Comparison of ENCODE assay signal across 10 mouse cellular contexts in the genomic region with DNA sequence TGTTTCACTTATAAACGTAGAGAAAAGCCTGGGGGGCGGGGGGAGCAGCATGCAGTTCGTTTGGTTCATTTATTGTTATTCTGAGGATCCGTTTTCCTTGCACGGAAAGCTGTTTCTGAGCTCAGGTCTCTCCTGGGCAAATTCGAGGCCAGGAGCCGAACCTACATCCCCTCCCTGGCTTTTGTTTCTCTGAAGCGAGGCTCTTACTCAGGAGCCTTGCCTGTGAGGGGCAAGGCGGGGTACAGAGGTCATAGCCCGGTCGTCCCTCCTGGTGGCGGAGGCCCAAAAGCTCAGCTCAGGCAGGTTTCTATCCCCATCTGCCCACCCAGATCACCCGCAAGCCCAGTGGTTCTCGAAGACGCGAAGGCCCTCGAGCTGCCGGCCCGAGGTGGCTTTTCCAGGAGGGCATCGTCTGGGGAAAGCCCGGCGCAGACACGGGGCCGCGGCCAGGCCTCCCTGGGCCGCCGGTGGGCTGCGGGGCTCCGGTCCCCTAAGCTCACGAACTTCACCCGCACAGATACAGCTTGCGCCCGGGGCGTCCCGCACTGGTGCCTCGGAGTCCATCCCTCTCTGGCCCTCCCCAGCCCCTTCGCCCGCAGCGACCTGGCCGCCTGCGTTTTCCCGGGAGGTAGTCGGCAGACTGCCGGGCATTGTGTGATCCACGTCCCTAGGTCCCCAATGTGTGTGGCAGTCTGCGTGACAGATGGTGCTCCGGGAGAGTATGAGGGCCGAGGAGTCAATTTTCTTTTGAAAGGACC. TPM values are rescaled to one million over a fixed set of nuclear protein-coding genes. Genes with fewer than 3 reads are reported as not detected.
A peak's percentile ranks its signal among the peaks of the same experiment; 100 is the strongest.
DNase-seq lines count a peak whose midpoint lies in the region; ATAC-seq and TF ChIP-seq lines count a peak whose summit lies in the region.
"Had no signal": no experiment of that assay in that cellular context is flagged by ENCODE, and none has a peak within 500 bp of the region (broad histone marks: within the 10 kb centered on the region; RNA-seq: fewer than 3 reads in every experiment).

No protein-coding gene starts in this region.

- no peak overlapping the region; the same call in 1 of the 2 replicates for H3K9ac ChIP-seq in ES-E14 (ENCODE audit: insufficient read depth, low read depth, low read length, poor library complexity, severe bottlenecking)
- H3K9ac ChIP-seq in hindbrain, embryonic 15.5 days: peak overlapping the region; percentile 83
- H3K9ac ChIP-seq in midbrain, embryonic 16.5 days (ENCODE audit: low read depth, low read length): peak overlapping the region; percentile 62

- peak overlapping the region; percentile 76 for H3K4me2 ChIP-seq in hindbrain, embryonic 15.5 days
- peak overlapping the region; percentile 78 for H3K4me2 ChIP-seq in midbrain, embryonic 16.5 days (ENCODE audit: low read length)

- no peaks in the 10 kb centered on the region for H3K9me3 ChIP-seq in heart, embryonic 10.5 days
- H3K9me3 ChIP-seq in ES-E14 (ENCODE audit: control insufficient read depth, insufficient read depth, low read depth, low read length): no peaks in the 10 kb centered on the region
- no peaks in the 10 kb centered on the region for H3K9me3 ChIP-seq in embryonic facial prominence, embryonic 10.5 days
- H3K9me3 ChIP-seq in hindbrain, embryonic 15.5 days: no peaks in the 10 kb centered on the region
- no peaks in the 10 kb centered on the region for H3K9me3 ChIP-seq in midbrain, embryonic 16.5 days (replicated peaks; ENCODE audit: control insufficient read depth, low read length, poor library complexity, severe bottlenecking)

- in situ Hi-C loops in ES-E14 (cut with MboI; ENCODE audit: low sequenced_read_pairs in 2 of 2, unreplicated experiment in 2 of 2): no loop called here

- intact Hi-C loops in heart, postnatal 25 days (cut with DNase I): no loop called here

- peaks cover 86% of the 10 kb centered on the region for H3K27me3 ChIP-seq in heart, embryonic 10.5 days (ENCODE audit: insufficient read depth, poor library complexity, severe bottlenecking)
- peaks cover 95% of the 10 kb centered on the region for H3K27me3 ChIP-seq in embryonic facial prominence, embryonic 10.5 days (replicated peaks; ENCODE audit: low read depth, poor library complexity, severe bottlenecking)
- peaks cover 4% of the 10 kb centered on the region for H3K27me3 ChIP-seq in hindbrain, embryonic 15.5 days
- peaks cover 5% of the 10 kb centered on the region for H3K27me3 ChIP-seq in midbrain, embryonic 16.5 days (ENCODE audit: control insufficient read depth, insufficient read depth, low read depth, low read length)

- peak; percentile 47 for ATAC-seq in hindbrain, embryonic 15.5 days (ENCODE audit: low FRiP score, low read depth)
- ATAC-seq in midbrain, embryonic 16.5 days: peak; percentile 25

- peak; percentile 74 for DNase-seq in heart, embryonic 10.5 days (ENCODE audit: low spot score)
- DNase-seq in heart, postnatal 25 days (ENCODE audit: low spot score): no peak
- no peak for DNase-seq in ES-E14 (ENCODE audit: low read depth, low spot score)
- no peak for DNase-seq in embryonic facial prominence, embryonic 10.5 days (ENCODE audit: low spot score)
- no peak for DNase-seq in natural killer cell, adult 2 months (ENCODE audit: low spot score in 2 of 2)
- no peak for DNase-seq in right cerebral cortex, postnatal 25 days

- H3K4me3 ChIP-seq in heart, embryonic 10.5 days: peak overlapping the region; percentile 61
- H3K4me3 ChIP-seq in ES-E14 (ENCODE audit: insufficient read depth in 1 of 2, low read depth in 1 of 2, low read length in 2 of 2, poor library complexity in 1 of 2, severe bottlenecking in 1 of 2): peak overlapping the region; percentile 33 to 41; a peak in 3 of 4 replicates
- peak overlapping the region; percentile 54 for H3K4me3 ChIP-seq in embryonic facial prominence, embryonic 10.5 days
- peak overlapping the region; percentile 60 for H3K4me3 ChIP-seq in hindbrain, embryonic 15.5 days
- H3K4me3 ChIP-seq in midbrain, embryonic 16.5 days (ENCODE audit: low read depth, low read length): peak overlapping the region; percentile 48

- H3K4me1 ChIP-seq in heart, embryonic 10.5 days: peaks cover 22% of the 10 kb centered on the region
- H3K4me1 ChIP-seq in ES-E14 (ENCODE audit: control insufficient read depth in 2 of 2, insufficient read depth in 2 of 2, low read length in 2 of 2, poor library complexity in 1 of 2): no peaks in the 10 kb centered on the region
- H3K4me1 ChIP-seq in embryonic facial prominence, embryonic 10.5 days: peaks cover 29% of the 10 kb centered on the region
- H3K4me1 ChIP-seq in hindbrain, embryonic 15.5 days (replicated peaks): peaks cover 28% of the 10 kb centered on the region
- peaks cover 4% of the 10 kb centered on the region; the same call in 1 of the 2 replicates for H3K4me1 ChIP-seq in midbrain, embryonic 16.5 days (ENCODE audit: control insufficient read depth, insufficient read depth, low read length)

- H3K36me3 ChIP-seq in heart, embryonic 10.5 days: no peaks in the 10 kb centered on the region
- H3K36me3 ChIP-seq in ES-E14 (ENCODE audit: control insufficient read depth, insufficient read depth, low read length, poor library complexity, severe bottlenecking): no peaks in the 10 kb centered on the region
- no peaks in the 10 kb centered on the region for H3K36me3 ChIP-seq in embryonic facial prominence, embryonic 10.5 days (replicated peaks)
- H3K36me3 ChIP-seq in hindbrain, embryonic 15.5 days: no peaks in the 10 kb centered on the region
- no peaks in the 10 kb centered on the region for H3K36me3 ChIP-seq in midbrain, embryonic 16.5 days (ENCODE audit: control insufficient read depth, insufficient read depth, low read length)

- under 1% methylated on average over 48 of the region's 48 CpGs for WGBS in heart, embryonic 10.5 days
- WGBS in embryonic facial prominence, embryonic 10.5 days: under 1% methylated on average over 48 of the region's 48 CpGs
- under 1% methylated on average over 47 of the region's 48 CpGs for WGBS in hindbrain, embryonic 15.5 days
- WGBS in midbrain, embryonic 16.5 days: under 1% methylated on average over 48 of the region's 48 CpGs

- peak overlapping the region; percentile 65; the same call in 1 of the 2 replicates for H3K27ac ChIP-seq in heart, embryonic 10.5 days
- H3K27ac ChIP-seq in ES-E14 (ENCODE audit: insufficient read depth, low read depth, low read length, poor library complexity, severe bottlenecking): no peak overlapping the region
- peak overlapping the region; percentile 72 for H3K27ac ChIP-seq in embryonic facial prominence, embryonic 10.5 days (replicated peaks)
- H3K27ac ChIP-seq in hindbrain, embryonic 15.5 days (replicated peaks): peak overlapping the region; percentile 96
- peak overlapping the region; percentile 93 for H3K27ac ChIP-seq in midbrain, embryonic 16.5 days (ENCODE audit: low read length)

TF ChIP-seq in ES-E14, 5 proteins besides CTCF, POLR2A, EP300 and RAD21:
- TF ChIP-seq CHD2 (IDR thresholded peaks at IDR 0.05; ENCODE audit: low read depth, low read length) (no peak), ZNF384 (IDR thresholded peaks at IDR 0.05; ENCODE audit: low read depth, low read length) (no peak), MAFK (IDR thresholded peaks at IDR 0.05; ENCODE audit: insufficient read depth, low read depth, low read length) (no peak), ZC3H11A (IDR thresholded peaks at IDR 0.05; ENCODE audit: borderline replicate concordance, low read depth, low read length) (no peak), HCFC1 (IDR thresholded peaks at IDR 0.05; ENCODE audit: borderline replicate concordance, insufficient read depth, low read length) (no peak)

RNA-seq across cellular contexts. Expression of a gene that starts 1.6 kb away (rescaled TPM):
- polyA plus RNA-seq in heart, embryonic 10.5 days (2016; fragmentation: Nextera tagmentation; extraction: Ambion mirVana): 0.27 and 0.57 TPM in 2 replicates
- total RNA-seq in heart, postnatal 25 days (2021): not detected
- not detected in 2 replicates for total RNA-seq in ES-E14 (2012; rRNA removed)
- polyA plus RNA-seq in embryonic facial prominence, embryonic 10.5 days (2016; fragmentation: Nextera tagmentation; extraction: Ambion mirVana): 16.1 and 22.3 TPM in 2 replicates
- 36.2 and 40.3 TPM in 2 replicates for polyA plus RNA-seq in hindbrain, embryonic 15.5 days (2015; fragmentation: Nextera tagmentation; extraction: Ambion mirVana)
- polyA plus RNA-seq in midbrain, embryonic 16.5 days (2015; fragmentation: Nextera tagmentation; extraction: Ambion mirVana): 27.2 and 49.6 TPM in 2 replicates
- total RNA-seq: heart, adult 18-20 months; MEL had no signal

Comparison
In these comparisons a context has a peak if more than half of its experiments do, and no peak if none do; other contexts are left out.
1. RNA of a gene that starts 1.6 kb away (polyA plus RNA-seq): 36.2 to 40.3 TPM in hindbrain, embryonic 15.5 days, 27.2 to 49.6 TPM in midbrain, embryonic 16.5 days and 16.1 to 22.3 TPM in embryonic facial prominence, embryonic 10.5 days; 0.27 to 0.57 TPM in heart, embryonic 10.5 days; every median in the first group is over 10 times any median in the second.
2. Peak in every context shown above with its lines, with median percentiles within 50 percentile points of each other: H3K4me3 ChIP-seq.